Mouse (Mus musculus) T-helper 2 cell (primary cell): ENCODE results near the gene Timm8a2.
"Not testable (repeated sequence)": the region's sequence is repeated elsewhere in the genome, so short reads cannot be mapped to it uniquely, and the experiment has no call there.

Experiments
- in situ Hi-C: fragments of 300-600 bp; cut with MboI, MseI; formaldehyde crosslinking; loops from one replicate; pipeline ENCODE4 v1.15.1; 2025; ENCODE audit warnings: high pct_unique_total_duplicates

Gene Timm8a2

GRCm38 (mm10) chr14:122057941-122058346 lies 23.5 kb downstream of the Timm8a2 start:
- in situ Hi-C loops = loop anchor here (10.0 kb wide), 1 partner anchor 53 kb away; no protein-coding TSS in a partner anchor

- in situ Hi-C loops = loop anchor here (5.0 kb wide), 3 partner anchors 47 to 133 kb away; partner anchors contain the start of gene Tm9sf2
Measured at GRCm38 (mm10) chr14:122060642-122061041, 26.2 kb downstream of the Timm8a2 start.

GRCm38 (mm10) chr14:122061376-122061775 lies 26.9 kb downstream of the Timm8a2 start:
- in situ Hi-C loops = loop anchor here (5.0 kb wide), 3 partner anchors 46 to 134 kb away; partner anchors contain the start of gene Tm9sf2

- in situ Hi-C loops = loop anchor here (5.0 kb wide), 3 partner anchors 45 to 135 kb away; partner anchors contain the start of gene Tm9sf2
Measured at GRCm38 (mm10) chr14:122062411-122063090, 28.1 kb downstream of the Timm8a2 start.

GRCm38 (mm10) chr14:122063599-122063998 lies 29.1 kb downstream of the Timm8a2 start:
- in situ Hi-C loops = loop anchor here (5.0 kb wide), 3 partner anchors 44 to 136 kb away; partner anchors contain the start of gene Tm9sf2

GRCm38 (mm10) chr14:122064519-122064918 lies 30.0 kb downstream of the Timm8a2 start:
- in situ Hi-C loops = loop anchor here (5.0 kb wide), 3 partner anchors 43 to 137 kb away; partner anchors contain the start of gene Tm9sf2

- in situ Hi-C loops = no loop called here
Measured at GRCm38 (mm10) chr14:122066243-122066642, 31.8 kb downstream of the Timm8a2 start.

GRCm38 (mm10) chr14:122068036-122068435 lies 33.6 kb downstream of the Timm8a2 start:
- in situ Hi-C loops = not testable (repeated sequence)

GRCm38 (mm10) chr14:122068801-122069695 lies 34.6 kb downstream of the Timm8a2 start:
- in situ Hi-C loops = no loop called here

- in situ Hi-C loops = no loop called here
Measured at GRCm38 (mm10) chr14:122069948-122070347, 35.5 kb downstream of the Timm8a2 start.

- in situ Hi-C loops = no loop called here
Measured at GRCm38 (mm10) chr14:122073422-122073821, 38.9 kb downstream of the Timm8a2 start.

GRCm38 (mm10) chr14:122074360-122074759 lies 39.9 kb downstream of the Timm8a2 start:
- in situ Hi-C loops = no loop called here

GRCm38 (mm10) chr14:122075485-122076200 lies 41.2 kb downstream of the Timm8a2 start:
- in situ Hi-C loops = no loop called here

GRCm38 (mm10) chr14:122077017-122077416 lies 42.5 kb downstream of the Timm8a2 start:
- in situ Hi-C loops = no loop called here

GRCm38 (mm10) chr14:122079428-122079827 lies 45.0 kb downstream of the Timm8a2 start:
- in situ Hi-C loops = no loop called here

- in situ Hi-C loops = no loop called here
Measured at GRCm38 (mm10) chr14:122079921-122080320, 45.4 kb downstream of the Timm8a2 start.

GRCm38 (mm10) chr14:122081308-122081707 lies 46.8 kb downstream of the Timm8a2 start:
- in situ Hi-C loops = no loop called here

- in situ Hi-C loops = no loop called here
Measured at GRCm38 (mm10) chr14:122083499-122083898, 49.0 kb downstream of the Timm8a2 start.

GRCm38 (mm10) chr14:122087956-122088355 lies 53.5 kb downstream of the Timm8a2 start:
- in situ Hi-C loops = no loop called here
